Mouse (Mus musculus) midbrain, embryonic 15.5 days (tissue): ENCODE data around the gene Htra2. TPM values are rescaled to one million over a fixed set of nuclear protein-coding genes. Genes with fewer than 3 reads are reported as not detected.

Source experiments
- ATAC-seq: fragments of 200-750 bp; cut with Nextera tagmentation; replicated peaks from 2 replicates; pipeline ENCODE4 v1.8.0; 2017; ENCODE audit warnings: moderate TSS enrichment
- H3K27ac ChIP-seq: fragments of 300-500 bp; sonication (generic); 2 replicates; pipeline ENCODE4 v1.5.1; 2015; ENCODE audit warnings: mild to moderate bottlenecking, inconsistent platforms
- H3K27me3 ChIP-seq: fragments of 300-500 bp; sonication (generic); replicated peaks from 2 replicates; pipeline ENCODE4 v1.6.1; 2015; ENCODE audit warnings: inconsistent platforms
- H3K36me3 ChIP-seq: fragments of 300-500 bp; sonication (generic); replicated peaks from 2 replicates; pipeline ENCODE4 v1.6.1; 2015; ENCODE audit warnings: inconsistent platforms
- H3K4me1 ChIP-seq: fragments of 300-500 bp; sonication (generic); 2 replicates; pipeline ENCODE4 v1.6.1; 2015; ENCODE audit warnings: inconsistent platforms
- H3K4me2 ChIP-seq: fragments of 300-500 bp; sonication (generic); 2 replicates; pipeline ENCODE4 v1.6.1; 2015; ENCODE audit warnings: inconsistent platforms, mild to moderate bottlenecking, moderate library complexity
- H3K4me3 ChIP-seq: fragments of 300-500 bp; sonication (generic); 2 replicates; pipeline ENCODE4 v1.5.1; 2015; ENCODE audit warnings: mild to moderate bottlenecking, inconsistent platforms
- H3K9ac ChIP-seq: fragments of 300-500 bp; sonication (generic); 2 replicates; pipeline ENCODE4 v1.6.1; 2015; ENCODE audit warnings: mild to moderate bottlenecking, inconsistent platforms
- H3K9me3 ChIP-seq: fragments of 300-500 bp; sonication (generic); 2 replicates; pipeline ENCODE4 v1.6.1; 2016; ENCODE audit warnings: inconsistent platforms
- WGBS: fragments of 180-500 bp; shearing (Covaris S2); methylation state at CpG from one replicate; pipeline ENCODE4 v1.1.7; 2015; ENCODE audit warnings: mixed read lengths; 5-methylcytosine and 5-hydroxymethylcytosine counted together
- polyA plus RNA-seq: library from polyadenylated mRNA; unstranded; fragments of >200 nt; fragmentation: Nextera tagmentation; extraction: Ambion mirVana; gene quantifications from 2 replicates; pipeline ENCODE4 v1.2.1, GENCODE M21; 2015

Gene Htra2
- polyA plus RNA-seq, 1 experiment from 2014 or later, result 81.2 TPM

DNA sequence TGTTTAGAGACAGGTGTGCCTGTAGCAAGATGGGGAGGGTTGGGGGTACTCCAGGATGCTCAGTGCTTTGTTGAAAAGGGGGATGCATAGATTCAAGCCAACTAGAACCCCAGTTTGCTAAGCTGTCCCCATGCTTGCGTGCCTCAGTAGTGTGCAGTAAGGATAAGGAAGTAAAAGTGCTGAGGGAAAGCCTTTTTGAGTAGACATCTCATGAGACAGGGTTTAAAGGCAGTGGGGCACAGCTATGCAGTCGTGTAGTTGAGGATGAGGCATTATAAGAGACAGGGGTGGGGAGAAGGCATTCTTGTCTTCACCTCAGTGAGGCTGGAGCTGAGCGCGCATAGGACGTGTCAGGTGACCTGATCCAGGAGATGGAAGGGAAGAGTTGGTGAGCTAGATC lies 14.5 kb downstream of the Htra2 start:
- Histone ChIP-seq H3K4me3 (no peak overlapping the region), H3K9ac (no peak overlapping the region), H3K4me1 (peaks cover 8% of the 10 kb centered on the region), H3K27me3 (no peaks in the 10 kb centered on the region; the same call in 1 of the 2 replicates), H3K9me3 (no peaks in the 10 kb centered on the region), H3K36me3 (no peaks in the 10 kb centered on the region), H3K4me2 (no peak overlapping the region), H3K27ac (no peak overlapping the region)
- 79% methylated on average over 5 of the region's 5 CpGs for WGBS
- ATAC-seq, result no peak

DNA sequence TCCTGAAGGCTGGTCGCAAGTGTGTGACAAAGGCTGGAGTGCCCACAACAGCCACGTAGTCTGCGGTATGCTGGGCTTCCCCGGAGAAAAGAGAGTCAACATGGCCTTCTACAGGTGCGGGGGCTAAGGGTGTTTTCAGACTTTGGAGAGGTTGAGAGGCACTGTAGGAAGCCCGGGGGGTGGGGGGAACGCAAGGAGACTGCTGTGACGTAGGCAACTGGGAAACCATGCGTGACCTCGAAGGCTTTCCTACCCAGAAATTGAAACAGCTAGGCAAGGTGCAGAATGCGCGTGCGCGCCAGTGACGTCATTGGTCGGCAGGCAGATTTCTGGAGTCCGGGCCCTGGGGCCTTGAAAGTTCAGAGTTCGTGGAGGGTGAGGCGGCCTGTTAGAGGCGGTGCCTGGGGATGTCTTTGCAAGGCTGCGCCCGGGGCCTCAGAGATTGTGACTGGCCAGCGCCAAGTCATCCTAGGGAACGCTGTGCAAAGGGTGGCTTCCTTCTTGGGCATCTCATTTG lies 16.5 kb downstream of the Htra2 start:
- Histone ChIP-seq H3K4me3 (peak overlapping the region; percentile 35), H3K9me3 (no peaks in the 10 kb centered on the region), H3K36me3 (no peaks in the 10 kb centered on the region), H3K27ac (no peak overlapping the region), H3K4me1 (peaks cover 13% of the 10 kb centered on the region), H3K4me2 (peak overlapping the region; percentile 69), H3K9ac (no peak overlapping the region), H3K27me3 (peaks cover 7% of the 10 kb centered on the region)
- peak; percentile 60 for ATAC-seq
- WGBS, result 11% methylated on average over 24 of the region's 24 CpGs

DNA sequence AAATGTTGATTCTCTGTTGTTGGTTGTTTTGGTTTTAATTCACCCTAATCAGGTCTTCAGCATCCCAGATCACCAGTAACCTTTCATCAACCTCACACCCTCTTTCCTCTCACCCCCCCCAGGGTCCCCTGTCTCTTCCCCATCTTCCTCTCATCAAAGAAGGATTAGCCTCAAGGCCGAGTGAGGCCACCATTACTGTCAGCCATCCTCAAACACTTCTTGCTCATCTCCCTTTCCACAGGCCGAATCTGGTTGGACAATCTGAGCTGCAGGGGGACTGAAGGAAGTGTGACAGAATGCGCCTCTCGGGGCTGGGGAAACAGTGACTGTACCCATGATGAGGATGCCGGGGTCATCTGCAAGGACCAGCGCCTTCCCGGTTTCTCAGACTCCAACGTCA lies 17.9 kb downstream of the Htra2 start:
- no peaks in the 10 kb centered on the region for H3K36me3 ChIP-seq
- H3K4me1 ChIP-seq, result peaks cover 26% of the 10 kb centered on the region
- no peaks in the 10 kb centered on the region for H3K9me3 ChIP-seq
- no peak overlapping the region for H3K27ac ChIP-seq
- H3K27me3 ChIP-seq, result peaks cover 20% of the 10 kb centered on the region
- no peak overlapping the region for H3K4me3 ChIP-seq
- WGBS, result 82% methylated on average over 8 of the region's 8 CpGs
- H3K9ac ChIP-seq, result no peak overlapping the region
- no peak overlapping the region for H3K4me2 ChIP-seq
- ATAC-seq, result no peak

DNA sequence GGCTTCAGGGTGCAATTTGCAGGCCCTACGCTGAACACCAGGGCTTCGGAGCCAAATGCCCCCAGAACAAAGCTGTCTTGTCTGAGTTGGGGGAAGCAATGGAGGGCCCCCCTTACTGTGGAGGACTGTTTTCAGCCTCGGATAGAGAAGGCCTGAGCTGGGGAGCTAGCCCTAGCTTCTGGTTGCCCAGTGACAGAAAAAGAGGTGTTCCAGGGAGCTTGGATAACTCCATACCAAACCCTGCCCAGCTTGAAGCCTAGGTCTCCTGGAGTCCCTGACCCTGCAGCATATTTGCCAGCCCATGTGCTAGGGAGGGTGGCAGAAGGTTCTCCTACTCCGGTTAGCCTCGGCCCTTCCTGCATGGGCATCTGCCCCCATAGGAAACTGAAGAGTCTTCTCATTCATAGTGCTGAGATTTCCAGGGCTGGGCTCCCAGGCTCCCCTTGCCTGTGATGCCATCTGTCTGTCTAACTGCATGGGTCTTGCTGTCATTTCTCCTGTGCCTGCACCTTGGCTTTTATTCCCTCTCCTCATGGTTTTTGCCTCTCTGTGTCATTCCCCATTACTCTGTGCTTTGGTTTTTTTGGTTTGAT lies 20.5 kb downstream of the Htra2 start:
- H3K27ac ChIP-seq, result no peak overlapping the region
- 17% methylated on average over 5 of the region's 5 CpGs for WGBS

DNA sequence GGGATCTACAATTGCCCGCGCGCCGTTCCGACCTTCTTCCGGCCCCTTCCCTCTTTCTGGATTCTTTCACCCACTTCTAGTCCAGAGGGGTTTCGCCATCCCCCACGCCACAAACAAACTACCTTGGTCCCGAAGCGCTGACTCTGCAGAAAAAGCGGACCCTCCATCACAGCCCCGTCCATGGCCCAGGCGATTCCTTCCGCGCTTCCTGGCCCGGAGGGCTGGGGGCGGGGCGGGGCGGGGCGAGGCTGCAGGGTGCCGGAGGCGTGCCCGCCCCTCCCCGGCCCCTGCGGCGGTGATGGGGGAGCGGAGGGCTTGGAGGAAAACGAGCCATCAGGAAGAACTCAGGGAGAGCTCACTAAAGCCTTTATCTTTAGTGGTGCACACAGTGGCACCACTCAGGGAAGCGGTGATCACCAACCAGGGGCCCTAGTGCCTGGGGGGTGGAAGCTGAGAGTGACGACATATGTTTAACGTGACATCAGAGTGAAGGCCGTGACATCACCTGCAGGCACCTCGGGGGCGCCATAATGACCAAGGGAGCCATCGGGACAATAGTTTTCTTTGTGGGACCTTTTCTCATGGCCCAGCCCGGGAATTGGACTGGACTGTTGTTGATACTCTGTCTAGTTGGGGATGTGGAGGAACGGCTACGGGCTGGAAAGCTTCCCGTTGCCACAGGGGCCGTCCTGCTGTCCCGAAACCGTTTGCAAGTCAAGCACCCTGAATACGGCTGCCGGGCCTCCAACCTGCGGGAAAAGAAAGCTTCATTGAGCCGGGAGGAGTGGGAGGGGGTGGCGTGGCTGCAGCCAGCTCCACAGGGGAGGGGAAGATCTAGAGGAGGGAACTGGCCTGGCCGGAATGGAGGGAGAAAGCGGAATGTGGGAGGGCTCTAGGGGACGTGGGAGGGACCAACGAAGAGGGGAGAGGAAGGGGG lies 21.6 kb downstream of the Htra2 start, which contains the start of the genes Dok1 and Loxl3:
TSS of gene Dok1 (minus strand) at position 223 of the 937 bp plus-strand sequence.
TSS of gene Loxl3 (plus strand) at position 925 of the 937 bp plus-strand sequence.
- Histone ChIP-seq H3K27me3 (peaks cover 41% of the 10 kb centered on the region), H3K27ac (peak within 1 kb of the TSS; percentile 64), H3K4me3 (peak within 1 kb of the TSS; percentile 42), H3K4me1 (peaks cover 25% of the 10 kb centered on the region), H3K4me2 (peak within 1 kb of the TSS; percentile 80), H3K9ac (peak within 1 kb of the TSS; percentile 28), H3K9me3 (no peaks in the 10 kb centered on the region), H3K36me3 (no peaks in the 10 kb centered on the region)
- peak; percentile 59 for ATAC-seq
- WGBS, result 1% methylated on average over 51 of the region's 51 CpGs

More for the DNA sequence above, 20.5 kb downstream of the Htra2 start:
- H3K4me2 ChIP-seq, result peak overlapping the region; percentile 80
- 0 out of 2 replicates have a peak overlapping the region, but pooled peaks have one; percentile 28 for H3K9ac ChIP-seq
- H3K27me3 ChIP-seq, result peaks cover 34% of the 10 kb centered on the region
- no peaks in the 10 kb centered on the region for H3K36me3 ChIP-seq
- H3K4me1 ChIP-seq, result peaks cover 28% of the 10 kb centered on the region
- peak overlapping the region; percentile 42 for H3K4me3 ChIP-seq
- ATAC-seq, result no peak
- H3K9me3 ChIP-seq, result no peaks in the 10 kb centered on the region

DNA sequence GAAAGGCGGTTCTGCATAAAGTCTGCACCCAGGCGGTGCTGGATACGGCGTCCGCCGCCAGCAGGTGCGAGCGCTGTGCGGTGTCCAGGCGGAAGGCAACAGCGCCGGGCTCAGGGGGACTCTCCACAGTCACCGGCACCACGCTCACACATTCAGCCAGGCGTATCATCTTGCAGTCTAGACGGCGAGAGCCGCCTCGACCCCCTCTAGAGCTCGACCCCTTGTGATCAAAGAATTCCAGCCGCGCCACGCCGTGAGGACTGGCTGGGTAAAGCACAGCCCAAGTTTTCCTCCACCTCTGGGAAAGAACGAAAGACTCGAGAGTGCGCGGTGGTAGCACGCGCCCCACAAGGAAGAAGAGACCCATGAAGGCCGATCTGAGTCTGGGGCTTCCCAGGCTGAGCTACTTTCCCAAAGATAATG lies 22.3 kb downstream of the Htra2 start:
- no peak overlapping the region for H3K27ac ChIP-seq
- H3K36me3 ChIP-seq, result no peaks in the 10 kb centered on the region
- peak overlapping the region; percentile 28 for H3K9ac ChIP-seq
- no peaks in the 10 kb centered on the region for H3K9me3 ChIP-seq
- WGBS, result under 1% methylated on average over 31 of the region's 31 CpGs
- peak; percentile 37; the same call in 1 of the 2 replicates for ATAC-seq
- peak overlapping the region; percentile 80 for H3K4me2 ChIP-seq
- H3K4me1 ChIP-seq, result peaks cover 19% of the 10 kb centered on the region
- peaks cover 45% of the 10 kb centered on the region for H3K27me3 ChIP-seq
- H3K4me3 ChIP-seq, result peak overlapping the region; percentile 42

DNA sequence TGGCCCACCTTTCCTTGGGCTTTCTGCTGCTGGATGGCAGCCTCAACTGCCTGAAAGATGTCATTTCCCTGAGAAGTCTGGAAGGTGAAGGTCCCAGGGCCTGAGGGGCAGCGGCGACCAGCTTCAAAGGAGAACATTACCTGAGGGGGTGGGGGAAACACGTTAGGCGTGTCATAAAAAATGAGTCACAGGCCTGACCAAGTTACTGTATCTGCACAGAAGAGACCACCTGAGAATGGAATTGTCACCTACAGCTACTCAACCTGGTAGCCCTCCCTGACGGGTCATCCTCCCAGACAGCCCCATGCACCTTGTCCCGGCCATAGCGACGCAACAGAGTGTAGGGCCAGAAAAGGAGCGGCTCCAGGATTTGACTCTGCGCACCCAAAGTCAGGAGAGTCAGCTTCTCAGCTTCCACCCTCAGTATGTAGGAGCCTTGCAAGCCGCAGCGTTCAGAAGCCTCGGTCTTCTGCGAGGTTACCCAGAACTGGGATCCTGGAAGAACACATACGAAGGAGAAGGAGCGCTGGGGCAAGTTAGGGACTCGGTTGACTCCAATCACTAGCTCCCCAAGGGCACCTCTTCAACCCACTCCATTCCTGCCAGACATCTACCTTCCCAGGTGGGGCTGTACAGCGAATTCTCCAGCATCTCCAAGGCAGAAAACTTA lies 23.0 kb downstream of the Htra2 start:
- H3K9ac ChIP-seq, result peak overlapping the region; percentile 28; the same call in 1 of the 2 replicates
- no peak overlapping the region for H3K27ac ChIP-seq
- ATAC-seq, result no peak
- peak overlapping the region; percentile 42 for H3K4me3 ChIP-seq
- peaks cover 19% of the 10 kb centered on the region for H3K4me1 ChIP-seq
- WGBS, result 20% methylated on average over 18 of the region's 18 CpGs
- no peaks in the 10 kb centered on the region for H3K9me3 ChIP-seq
- peaks cover 45% of the 10 kb centered on the region for H3K27me3 ChIP-seq
- peak overlapping the region; percentile 80 for H3K4me2 ChIP-seq
- no peaks in the 10 kb centered on the region for H3K36me3 ChIP-seq

DNA sequence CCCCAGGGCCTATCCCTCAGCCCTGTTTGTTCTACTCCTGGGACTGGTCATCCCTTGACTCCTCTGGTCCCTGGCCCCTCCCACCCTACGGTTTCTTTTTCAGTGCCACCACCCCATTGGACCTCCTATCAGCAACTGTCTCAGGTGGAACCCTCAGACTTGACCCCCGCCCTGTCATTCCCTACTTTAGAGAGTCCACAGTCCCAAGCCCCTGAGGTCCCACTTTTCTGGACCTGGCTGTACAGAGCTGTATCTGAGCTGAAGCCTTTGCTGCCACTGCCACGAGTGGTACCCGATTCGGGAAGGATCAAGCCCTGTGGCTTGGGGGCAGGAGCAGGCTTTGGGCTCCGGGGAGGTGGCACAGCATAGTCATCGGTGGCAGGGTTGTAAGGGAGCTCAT lies 24.0 kb downstream of the Htra2 start:
- Histone ChIP-seq H3K9me3 (no peaks in the 10 kb centered on the region), H3K9ac (no peak overlapping the region), H3K27me3 (peaks cover 45% of the 10 kb centered on the region), H3K36me3 (no peaks in the 10 kb centered on the region), H3K27ac (no peak overlapping the region), H3K4me3 (no peak overlapping the region), H3K4me1 (peaks cover 19% of the 10 kb centered on the region), H3K4me2 (no peak overlapping the region)
- no peak for ATAC-seq
- 60% methylated on average over 7 of the region's 7 CpGs for WGBS

DNA sequence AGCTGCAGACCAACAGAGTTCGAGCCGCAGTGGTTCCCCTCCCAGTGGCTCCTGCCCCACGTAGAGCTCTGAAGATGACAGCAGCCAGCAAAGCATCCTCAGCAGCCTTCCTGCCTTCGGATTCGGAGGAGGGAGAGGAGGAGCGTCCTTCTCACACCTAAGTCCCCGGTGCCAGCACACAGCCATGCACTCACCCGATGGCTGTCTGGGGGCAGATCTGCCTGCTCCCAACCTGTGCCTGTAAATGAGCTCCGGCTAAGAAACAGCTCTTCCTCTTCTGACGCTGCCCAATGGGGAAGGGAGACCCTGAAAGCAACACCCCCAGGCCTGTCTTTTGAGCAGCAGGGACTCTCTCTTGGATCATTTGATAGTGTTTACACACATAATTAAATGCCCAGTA lies 25.3 kb downstream of the Htra2 start:
- whole genome bisulfite sequencing, result 19% methylated on average over 10 of the region's 10 CpGs
- H3K36me3 ChIP-seq, result no peaks in the 10 kb centered on the region
- no peak overlapping the region for H3K9ac ChIP-seq
- no peak overlapping the region for H3K4me3 ChIP-seq
- no peaks in the 10 kb centered on the region for H3K9me3 ChIP-seq
- H3K27me3 ChIP-seq, result peaks cover 45% of the 10 kb centered on the region
- peaks cover 19% of the 10 kb centered on the region for H3K4me1 ChIP-seq
- ATAC-seq, result no peak
- no peak overlapping the region for H3K4me2 ChIP-seq
- H3K27ac ChIP-seq, result no peak overlapping the region

DNA sequence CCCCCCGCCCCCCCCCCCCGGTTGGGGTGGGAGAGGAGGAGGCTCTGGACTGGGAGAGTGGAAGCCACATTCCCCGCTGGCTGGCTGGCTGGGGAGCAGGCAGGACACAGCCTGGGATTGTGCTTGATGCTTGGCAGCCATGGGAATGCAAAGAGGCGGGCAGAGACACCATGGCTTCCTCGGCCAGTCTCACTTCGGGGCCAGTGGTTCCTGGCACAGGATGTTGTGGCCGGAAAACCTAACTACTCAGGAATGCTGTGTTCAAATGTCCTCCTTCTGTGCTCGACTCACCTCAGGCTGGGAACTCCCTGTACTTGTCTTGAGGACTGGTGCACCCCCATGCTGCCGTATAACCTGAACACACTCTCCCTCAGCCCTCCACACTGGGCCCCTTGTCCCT lies 27.4 kb downstream of the Htra2 start:
- Histone ChIP-seq H3K4me2 (no peak overlapping the region), H3K4me1 (peaks cover 7% of the 10 kb centered on the region), H3K27me3 (peaks cover 31% of the 10 kb centered on the region), H3K9me3 (no peaks in the 10 kb centered on the region), H3K36me3 (no peaks in the 10 kb centered on the region), H3K27ac (no peak overlapping the region), H3K4me3 (no peak overlapping the region), H3K9ac (no peak overlapping the region)
- ATAC-seq, result no peak
- WGBS, result 72% methylated on average over 7 of the region's 9 CpGs

DNA sequence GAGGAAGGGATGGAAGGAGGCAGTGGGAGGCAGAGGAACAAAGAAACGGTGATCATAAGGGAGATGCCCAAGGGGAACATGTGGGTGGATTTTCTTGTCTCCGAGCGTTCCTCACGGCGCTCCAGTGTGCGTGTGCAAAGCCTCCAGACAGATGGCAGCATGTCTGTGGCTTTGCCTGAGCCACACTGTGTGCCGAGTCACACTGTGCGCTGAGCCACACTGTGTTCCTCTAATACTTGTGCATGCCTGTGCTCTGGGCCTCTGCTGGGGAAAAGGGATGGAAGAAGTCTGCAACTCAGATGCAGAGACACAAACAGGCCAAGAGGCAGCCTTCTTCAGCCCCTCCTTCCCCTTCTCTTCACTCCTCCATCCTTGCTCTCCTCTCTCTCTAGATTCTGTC lies 27.8 kb downstream of the Htra2 start:
- no peak for ATAC-seq
- 63% methylated on average over 8 of the region's 8 CpGs for WGBS
- H3K27ac ChIP-seq, result no peak overlapping the region
- no peak overlapping the region for H3K4me2 ChIP-seq
- no peaks in the 10 kb centered on the region for H3K36me3 ChIP-seq
- H3K4me3 ChIP-seq, result no peak overlapping the region
- H3K4me1 ChIP-seq, result peaks cover 3% of the 10 kb centered on the region
- H3K9ac ChIP-seq, result no peak overlapping the region
- H3K27me3 ChIP-seq, result peaks cover 27% of the 10 kb centered on the region
- H3K9me3 ChIP-seq, result no peaks in the 10 kb centered on the region

DNA sequence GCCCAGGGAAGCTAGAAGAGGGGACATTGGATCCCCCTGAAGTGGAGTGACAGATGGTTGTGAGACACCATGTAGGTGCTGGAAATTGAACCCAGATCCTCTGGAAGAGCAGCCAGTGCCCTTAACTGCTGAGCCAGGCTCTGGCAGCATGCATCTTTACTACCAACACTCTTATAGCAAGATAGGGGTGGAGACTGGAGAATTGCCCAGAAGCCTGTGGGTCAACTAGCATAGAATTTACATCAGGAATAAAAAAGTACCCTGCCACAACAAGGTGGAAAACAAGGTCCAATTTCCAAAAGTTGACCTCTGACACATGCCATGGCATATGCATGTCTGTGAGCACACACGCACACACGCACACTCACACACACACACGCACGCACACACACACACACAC lies 29.9 kb downstream of the Htra2 start:
- no peaks in the 10 kb centered on the region for H3K4me1 ChIP-seq
- no peaks in the 10 kb centered on the region for H3K9me3 ChIP-seq
- no peak overlapping the region for H3K4me2 ChIP-seq
- WGBS, result 97% methylated on average over 4 of the region's 4 CpGs
- ATAC-seq, result no peak
- H3K27ac ChIP-seq, result no peak overlapping the region
- no peak overlapping the region for H3K9ac ChIP-seq
- H3K4me3 ChIP-seq, result no peak overlapping the region
- H3K36me3 ChIP-seq, result no peaks in the 10 kb centered on the region
- peaks cover 12% of the 10 kb centered on the region; the same call in 1 of the 2 replicates for H3K27me3 ChIP-seq
